Mouse (Mus musculus): ENCODE measurements around the gene Rptor.

GRCm38 (mm10) chr11:119796406-119796805, 193.7 kb downstream of the Rptor start:
- TF ChIP-seq CTCF (IDR thresholded peaks at IDR 0.05; ENCODE audit: low read depth): no peak
- TF ChIP-seq EP300 (IDR thresholded peaks at IDR 0.05; ENCODE audit: low read depth): no peak

Data from liver, postnatal 0 days (tissue).